Mouse (Mus musculus): ENCODE measurements at regions not wholly inside any gene's neighbourhood (a gene's known extent, or its start where the extent isn't known, plus 50 kb on each side); places are given as distances from the start of the nearest gene placed in this dataset.
A peak's percentile ranks its signal among the peaks of the same experiment; 100 is the strongest.

DNA sequence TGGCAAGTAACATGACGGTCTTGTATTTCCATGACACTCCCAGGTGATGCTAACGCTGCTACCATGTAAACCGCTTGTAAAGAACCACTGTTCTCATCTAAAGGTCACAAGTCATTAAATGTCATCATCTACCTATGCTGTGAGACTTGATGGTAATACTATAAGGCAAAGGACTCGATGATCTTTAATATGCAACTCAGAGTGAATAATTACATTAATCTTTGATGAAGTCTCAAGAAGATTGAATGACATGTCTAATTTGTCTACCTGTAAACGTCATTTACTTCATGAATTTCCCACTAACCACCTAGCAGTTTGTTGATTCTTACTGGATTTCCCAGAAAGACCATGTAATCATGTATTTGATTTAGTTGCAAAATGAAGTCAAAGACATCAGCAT, 143.5 kb upstream of the Cblb start:
- intact Hi-C loops (cut with DNase I) = no loop called here
- DNase-seq = no peak

DNA sequence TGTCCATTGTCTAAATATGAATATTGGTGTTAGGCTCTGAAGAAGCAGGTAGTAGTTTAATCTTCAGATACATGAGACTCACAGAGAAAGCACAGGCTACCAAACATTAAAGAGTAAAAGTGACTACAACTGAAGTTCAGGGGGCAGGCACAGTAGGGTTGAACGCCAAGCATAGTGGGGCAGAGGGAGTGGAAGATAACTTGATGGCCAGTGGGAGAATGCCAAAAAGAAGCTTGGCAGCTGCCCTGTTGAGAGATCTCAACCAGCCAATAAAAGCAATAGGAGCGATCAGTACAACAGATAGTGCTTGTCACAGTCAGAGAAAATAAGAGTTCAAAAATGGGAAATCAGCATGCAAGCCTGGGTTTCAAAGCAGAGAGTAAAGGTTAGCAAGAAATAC, 125.4 kb upstream of the Cblb start:
- peak in 1 of 2 experiments; percentile 9 for DNase-seq

DNA sequence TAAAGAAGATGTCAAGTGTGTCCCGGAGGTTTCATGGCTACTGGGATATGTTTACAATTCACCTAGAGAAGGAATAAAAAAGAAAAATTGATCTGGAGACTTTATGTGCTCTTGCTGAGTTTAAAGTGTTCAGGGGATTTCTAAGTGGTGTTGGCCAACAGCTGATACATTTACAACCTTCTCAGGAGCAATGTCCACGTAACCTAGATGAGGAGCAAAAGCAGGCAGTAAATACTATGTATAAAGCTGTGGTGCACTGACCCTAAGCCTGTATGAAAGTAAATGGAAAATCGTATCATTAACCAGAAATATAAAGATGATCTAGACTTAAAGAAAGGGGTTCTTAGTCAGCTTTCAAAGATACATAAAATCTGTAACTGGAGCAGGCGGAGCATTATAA, 124.3 kb upstream of the Cblb start:
- intact Hi-C loops (cut with DNase I) = no loop called here
- DNase-seq = no peak

More for the DNA sequence above, 125.4 kb upstream of the Cblb start:
- intact Hi-C loops (cut with DNase I) = no loop called here

- intact Hi-C loops (cut with DNase I) = no loop called here
- DNase-seq = no peak
Measured at GRCm38 (mm10) chr16:51910046-51910445, 121.0 kb upstream of the Cblb start.

DNA sequence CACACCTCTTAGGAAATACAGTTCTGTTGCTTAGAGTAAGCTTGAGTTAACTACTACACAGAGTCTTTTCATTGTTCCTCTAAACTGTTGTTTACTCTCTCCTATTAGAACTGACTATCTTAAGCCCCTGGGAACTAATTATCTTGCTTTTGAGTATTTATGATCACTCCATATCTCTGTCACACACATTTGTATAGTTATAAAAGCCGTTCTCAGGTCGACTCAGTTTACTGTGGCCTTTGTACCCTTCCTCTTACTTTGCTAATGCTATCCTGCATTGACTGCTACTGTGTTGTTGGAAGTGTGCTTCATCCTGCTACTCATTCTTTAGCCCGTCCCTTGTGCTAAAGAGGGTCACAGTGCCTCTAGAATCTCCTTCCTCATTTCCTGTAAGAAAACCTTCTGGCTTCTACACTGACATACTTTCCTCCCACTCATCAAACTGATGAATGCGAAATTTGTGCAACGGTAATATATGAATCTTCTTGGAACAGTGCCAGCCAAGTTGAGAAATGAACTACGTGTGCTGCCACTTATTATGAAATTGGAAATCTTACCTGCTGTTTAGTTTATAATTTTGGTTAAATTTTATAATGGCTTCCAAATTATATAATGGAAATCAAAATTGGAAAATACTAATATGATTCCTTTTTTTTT, 119.8 kb upstream of the Cblb start:
- DNase-seq = no peak
- intact Hi-C loops (cut with DNase I) = no loop called here

DNA sequence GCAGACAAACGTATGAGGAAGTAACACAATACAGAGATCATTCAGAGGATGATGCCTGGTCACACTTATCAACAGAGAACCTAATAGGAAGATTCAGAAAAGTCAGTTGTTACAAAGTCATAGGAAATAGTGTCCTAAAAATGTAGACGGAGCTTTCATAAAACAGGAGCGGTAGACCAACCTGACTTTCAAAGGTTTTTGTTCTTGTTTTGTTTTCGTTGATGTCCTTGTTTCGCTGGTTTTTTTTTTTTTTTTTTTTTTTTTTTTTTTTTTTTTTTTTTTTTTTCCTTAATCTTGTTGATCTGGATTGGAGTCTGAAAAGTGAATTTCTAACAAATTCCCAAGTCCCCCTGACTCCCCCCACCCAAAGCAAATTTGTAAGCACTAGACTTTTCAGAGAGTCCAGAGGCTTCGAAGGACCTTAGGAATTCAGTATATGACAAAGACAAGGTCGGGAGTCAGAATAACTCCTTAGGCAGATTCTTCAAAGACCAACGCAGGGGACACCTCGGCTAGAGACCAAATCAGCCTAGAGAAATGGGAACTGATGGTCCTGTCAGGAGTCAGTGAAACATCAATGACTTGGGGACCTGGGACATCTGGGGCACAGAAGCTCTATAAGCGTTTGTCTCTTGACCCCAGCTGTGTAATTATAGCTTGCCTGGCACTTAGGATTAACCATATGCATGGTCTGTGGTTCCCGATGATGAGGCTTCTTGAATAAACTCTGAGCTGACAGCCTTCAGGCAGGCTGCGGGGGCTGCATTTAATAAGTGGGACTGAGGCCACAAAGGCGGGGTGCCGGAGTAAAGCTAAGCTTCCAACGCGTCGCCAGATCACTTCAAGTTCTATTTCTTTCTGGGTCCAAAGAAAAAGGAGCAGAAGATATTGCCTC, 115.7 kb upstream of the Cblb start:
- intact Hi-C loops (cut with DNase I) = no loop called here
- DNase-seq = no peak

DNA sequence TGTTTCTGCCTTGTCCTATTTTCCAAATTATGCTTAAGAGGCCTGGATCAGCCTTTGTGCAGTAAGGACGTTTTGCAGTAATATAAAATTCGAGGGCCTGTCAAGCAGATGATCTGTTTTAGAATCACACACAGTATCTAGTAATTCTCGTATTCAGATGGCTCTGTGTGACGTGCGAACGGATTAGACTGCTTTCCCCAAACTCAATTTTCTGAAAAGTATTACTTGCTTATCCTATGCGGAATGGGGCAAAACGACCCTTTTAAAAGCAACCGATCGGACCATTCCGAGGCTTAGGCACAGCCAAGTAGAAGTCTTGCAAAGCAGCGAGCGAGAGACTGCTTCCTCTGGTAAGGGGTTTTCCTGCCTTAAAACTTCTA, 115.1 kb upstream of the Cblb start:
- intact Hi-C loops (cut with DNase I) = no loop called here

GRCm38 (mm10) chr16:51916337-51916736, 114.7 kb upstream of the Cblb start:
- intact Hi-C loops (cut with DNase I) = no loop called here
- DNase-seq = no peak

More for the DNA sequence above, 115.1 kb upstream of the Cblb start:
- no peak for DNase-seq

DNA sequence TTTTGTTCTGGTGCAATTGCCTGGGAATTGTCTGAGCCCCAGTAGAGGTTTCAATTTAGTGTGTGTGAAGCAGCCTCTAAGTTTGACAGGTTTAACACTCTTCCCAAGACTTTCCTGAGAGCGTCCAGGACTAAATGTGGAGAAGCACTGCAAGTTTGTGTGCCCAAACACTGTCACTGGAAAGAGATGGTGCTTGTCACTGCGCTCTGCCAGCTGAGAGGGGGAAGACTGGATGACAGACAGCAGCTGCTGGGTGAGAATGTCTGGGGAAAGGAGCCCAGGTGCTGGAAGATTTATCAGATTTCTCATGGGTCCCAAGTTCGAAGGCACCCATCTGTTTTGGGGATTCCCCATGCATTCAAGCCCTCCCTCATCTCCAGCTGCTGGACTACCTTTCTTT, 114.2 kb upstream of the Cblb start:
- DNase-seq = no peak
- intact Hi-C loops (cut with DNase I) = no loop called here

DNA sequence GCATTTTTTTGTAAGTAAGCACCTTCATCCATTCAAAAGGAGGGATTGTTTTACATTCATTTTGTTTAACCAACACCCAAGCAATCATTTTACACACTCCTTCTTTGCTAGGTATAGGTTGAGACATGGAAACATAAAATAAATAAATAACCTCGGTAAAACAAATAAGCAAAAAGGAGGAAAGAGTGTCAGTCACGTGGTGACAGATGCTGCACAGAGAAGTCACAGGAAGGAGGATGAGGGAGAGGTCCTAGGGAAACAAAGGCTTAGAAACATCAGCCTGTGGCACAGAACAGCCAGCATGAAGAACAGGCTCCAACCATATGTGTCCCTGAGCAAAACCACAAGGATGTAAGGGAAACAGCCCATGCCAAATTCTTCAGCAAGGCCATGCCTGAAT, 113.5 kb upstream of the Cblb start:
- intact Hi-C loops (cut with DNase I) = no loop called here
- DNase-seq = no peak

DNA sequence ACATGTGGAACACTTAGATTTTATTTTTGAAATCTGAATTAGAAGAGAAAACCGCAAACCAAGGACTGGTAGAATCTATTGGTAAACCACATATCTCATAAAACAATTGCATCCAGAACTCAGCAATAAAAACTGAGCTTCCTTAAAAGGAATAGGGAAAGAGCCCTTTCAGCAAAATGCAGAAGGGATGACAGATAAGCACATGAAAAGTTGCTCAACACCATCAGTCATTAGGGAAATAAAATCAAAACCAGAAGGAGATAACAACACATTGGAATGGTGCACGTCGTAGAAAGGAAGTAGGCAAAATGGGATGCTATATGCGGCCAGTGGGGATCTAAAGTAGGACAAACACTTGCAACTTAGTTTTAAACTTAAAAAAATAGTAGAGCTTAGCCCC, 110.0 kb upstream of the Cblb start:
- DNase-seq = no peak
- intact Hi-C loops (cut with DNase I) = no loop called here

GRCm38 (mm10) chr16:51922589-51922988, 108.4 kb upstream of the Cblb start:
- no peak for DNase-seq
- intact Hi-C loops (cut with DNase I) = no loop called here

GRCm38 (mm10) chr16:51925639-51926038, 105.4 kb upstream of the Cblb start:
- DNase-seq = no peak
- intact Hi-C loops (cut with DNase I) = no loop called here

DNA sequence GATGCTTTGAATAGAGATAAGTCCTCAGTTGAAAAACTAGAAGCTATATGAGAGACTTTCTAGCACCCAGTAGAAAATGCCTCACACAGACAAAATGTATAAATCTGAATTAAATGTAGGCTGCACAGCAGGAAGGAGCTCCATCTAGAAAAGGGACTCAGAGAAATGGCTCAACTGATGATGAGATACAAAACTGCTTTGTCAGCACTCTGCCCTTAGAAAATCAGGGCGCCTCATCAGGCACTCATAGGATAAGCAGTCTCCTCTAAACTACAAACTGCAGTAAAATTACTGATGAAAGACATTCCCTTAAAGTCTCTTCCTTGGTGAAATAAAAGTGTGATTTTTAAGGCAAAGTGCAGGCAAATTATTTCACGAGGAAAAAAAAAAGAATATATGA, 97.9 kb upstream of the Cblb start:
- DNase-seq = no peak
- intact Hi-C loops (cut with DNase I) = no loop called here

DNA sequence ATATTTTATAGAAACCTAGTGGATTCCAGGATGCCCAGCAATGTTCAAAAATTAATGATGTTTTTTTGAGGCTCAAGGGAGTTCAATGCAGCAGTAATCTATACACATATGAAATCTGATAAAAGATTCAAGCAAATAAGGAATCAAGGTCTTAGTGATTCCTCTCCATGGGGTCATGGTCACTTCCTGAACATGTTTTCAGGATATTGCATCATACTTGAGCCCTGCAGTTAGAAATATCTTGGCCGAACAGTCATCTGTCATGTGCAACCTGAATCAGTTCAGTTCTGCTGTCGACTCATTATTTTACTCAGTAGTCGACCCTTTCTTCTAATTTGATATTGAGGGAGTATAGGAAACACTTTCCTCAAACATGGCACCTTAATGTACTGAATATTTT, 97.1 kb upstream of the Cblb start:
- no peak for DNase-seq
- intact Hi-C loops (cut with DNase I) = no loop called here

DNA sequence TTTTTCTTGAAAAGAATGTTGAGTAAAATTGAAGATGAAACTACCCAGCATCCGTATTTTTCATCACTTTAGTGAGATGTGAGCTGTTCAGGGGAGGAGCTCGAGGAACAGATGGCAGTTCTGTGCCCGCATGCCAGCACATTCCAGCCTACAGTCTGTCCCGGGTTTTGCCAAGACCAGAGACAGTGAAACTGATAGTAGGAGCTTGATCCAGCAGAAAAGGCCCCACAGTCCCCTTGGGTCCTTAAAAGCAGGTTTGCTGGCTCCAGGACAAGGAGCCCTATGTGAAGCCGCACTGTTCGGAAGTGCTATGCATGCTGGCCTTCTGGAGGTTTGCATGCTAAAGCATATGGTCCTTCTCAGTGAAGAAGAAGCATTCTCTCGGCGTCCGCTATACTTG, 93.7 kb upstream of the Cblb start:
- intact Hi-C loops (cut with DNase I) = no loop called here
- no peak for DNase-seq

DNA sequence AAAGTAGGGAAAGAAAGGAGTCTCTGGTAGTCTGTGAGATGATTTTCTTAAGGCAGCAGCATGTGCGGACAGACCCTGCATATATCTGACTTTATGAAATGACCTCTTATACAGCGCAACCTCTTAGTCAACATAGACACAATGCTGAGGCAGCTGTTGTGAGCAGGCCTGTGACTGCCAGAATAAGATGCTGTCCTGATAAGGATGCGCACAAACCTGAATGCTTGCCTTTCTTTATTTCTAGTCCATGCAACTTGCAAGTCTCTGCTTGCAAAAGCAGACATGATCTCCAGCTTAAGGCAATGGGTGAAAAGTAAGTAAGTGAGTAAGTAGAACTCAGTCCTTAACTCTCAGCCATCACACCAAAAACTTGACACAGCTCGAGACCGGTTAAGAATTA, 92.0 kb upstream of the Cblb start:
- DNase-seq = no peak
- intact Hi-C loops (cut with DNase I) = no loop called here

DNA sequence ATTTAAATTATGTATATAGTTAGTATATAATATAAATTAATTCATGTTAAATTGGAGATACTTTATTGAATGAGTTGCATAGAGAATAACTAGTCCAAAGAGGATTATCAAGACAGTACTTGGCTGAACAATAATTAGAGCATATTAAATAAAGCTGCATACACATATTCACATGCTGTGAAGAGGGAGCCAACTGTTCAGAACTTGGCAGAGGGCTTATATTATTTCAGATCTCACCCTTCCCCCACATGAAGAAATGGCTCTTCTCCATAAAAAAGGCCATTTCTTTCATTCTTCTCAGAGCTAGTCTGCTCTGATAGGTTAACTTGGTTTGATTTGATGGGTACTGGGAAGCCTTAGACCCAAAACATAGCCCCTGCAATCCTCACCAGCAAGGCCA, 90.5 kb upstream of the Cblb start:
- intact Hi-C loops (cut with DNase I) = no loop called here
- no peak for DNase-seq

DNA sequence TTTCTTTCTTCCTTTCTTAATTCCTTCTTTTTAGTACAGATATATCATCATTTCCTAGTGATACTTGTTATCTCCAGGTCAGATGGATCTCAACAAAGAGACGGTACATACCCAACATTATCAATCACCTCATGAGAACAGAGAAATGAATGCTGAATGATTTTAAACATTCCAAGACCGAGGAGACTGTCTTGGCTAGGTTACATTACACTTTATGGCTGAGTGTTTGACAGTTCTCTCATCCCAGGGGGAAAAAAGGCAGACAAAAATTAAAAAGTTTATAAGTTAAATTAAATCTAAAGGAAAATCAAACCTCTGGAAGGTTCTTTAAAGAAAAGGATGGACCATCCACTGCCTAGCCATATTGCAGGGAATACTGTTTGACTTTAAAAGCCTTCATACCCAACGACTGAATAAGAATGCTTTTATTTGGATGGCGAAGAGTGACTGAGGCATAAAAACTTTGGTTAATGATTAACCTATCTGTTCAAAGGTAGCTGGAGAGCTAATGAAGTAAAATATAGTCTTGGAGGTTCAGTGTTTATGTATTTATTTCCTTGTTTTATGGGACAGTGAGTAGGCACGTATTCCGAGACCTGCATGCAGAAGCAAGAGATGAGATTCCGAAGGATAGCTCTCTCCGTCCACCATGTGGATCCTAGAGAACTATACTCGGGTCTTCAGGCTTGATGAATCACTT, 88.4 kb upstream of the Cblb start:
- intact Hi-C loops (cut with DNase I) = no loop called here
- no peak for DNase-seq

DNA sequence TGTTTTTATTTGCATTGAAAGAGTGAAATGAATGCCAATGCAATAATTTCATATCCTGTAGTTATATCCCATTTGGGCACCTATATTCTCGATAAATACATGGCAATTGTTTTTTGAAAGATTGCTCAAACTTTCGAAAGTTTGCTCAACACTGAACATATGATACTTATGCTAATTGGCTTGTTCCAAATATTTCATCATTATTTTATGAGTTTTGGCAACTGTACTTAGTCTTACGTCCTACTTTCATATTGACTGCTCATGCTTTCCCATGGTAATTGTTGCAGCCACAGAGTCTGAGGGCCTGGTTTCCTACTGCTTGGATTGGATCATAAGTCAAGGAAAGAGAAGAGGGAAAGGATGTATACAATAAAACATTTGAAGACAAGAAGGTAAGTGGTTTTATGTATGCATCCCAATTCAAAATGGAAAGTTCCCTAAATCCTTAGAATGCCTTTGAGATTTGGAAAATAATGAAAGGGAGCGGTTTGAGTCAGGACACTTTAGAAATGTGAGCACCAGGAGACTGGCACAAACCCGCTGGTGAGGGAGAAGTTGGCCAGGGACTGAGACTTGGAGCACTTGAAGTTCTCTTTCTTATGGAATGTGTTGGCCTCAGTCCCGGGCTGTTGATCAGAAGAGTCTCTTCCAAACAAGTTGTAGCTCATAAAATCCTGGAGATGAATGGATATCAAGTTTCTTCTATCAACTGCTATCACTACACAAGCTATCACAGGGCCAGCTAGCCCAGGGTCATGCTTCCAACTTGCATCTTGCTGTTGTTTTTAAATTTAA, 63.8 kb upstream of the Cblb start:
- no peak for DNase-seq
- intact Hi-C loops (cut with DNase I) = no loop called here

All from heart, postnatal 36 days (tissue).